Mouse (Mus musculus): ENCODE data around the gene 4930469K13Rik. TPM values are rescaled to one million over a fixed set of nuclear protein-coding genes. Genes with fewer than 3 reads are reported as not detected.

Gene 4930469K13Rik
- total RNA-seq, 2 experiments from 2014 or later: not detected

GRCm38 (mm10) chr11:33980146-33980545 lies 118.2 kb downstream of the 4930469K13Rik start:
- DNase-seq: no peak

GRCm38 (mm10) chr11:33975121-33975520 lies 123.2 kb downstream of the 4930469K13Rik start:
- DNase-seq: no peak

- no peak for DNase-seq
Observed at GRCm38 (mm10) chr11:33974341-33975040, 123.9 kb downstream of the 4930469K13Rik start.

GRCm38 (mm10) chr11:33972114-33972513 lies 126.2 kb downstream of the 4930469K13Rik start:
- DNase-seq: no peak

- DNase-seq: no peak
Observed at GRCm38 (mm10) chr11:33969199-33969598, 129.2 kb downstream of the 4930469K13Rik start.

- DNase-seq: no peak
Observed at GRCm38 (mm10) chr11:33967708-33968107, 130.6 kb downstream of the 4930469K13Rik start.

GRCm38 (mm10) chr11:33965380-33965779 lies 133.0 kb downstream of the 4930469K13Rik start:
- no peak for DNase-seq

- no peak for DNase-seq
Observed at GRCm38 (mm10) chr11:33962688-33963407, 135.5 kb downstream of the 4930469K13Rik start, which contains the start of gene Kcnmb1. Gene Kcnmb1, plus strand, starts transcription at chr11:33963013.

GRCm38 (mm10) chr11:33962178-33962577 lies 136.2 kb downstream of the 4930469K13Rik start:
- DNase-seq: no peak

- DNase-seq: peak; percentile 68
Observed at GRCm38 (mm10) chr11:33958713-33959112, 139.6 kb downstream of the 4930469K13Rik start.

GRCm38 (mm10) chr11:33957595-33957994 lies 140.8 kb downstream of the 4930469K13Rik start:
- DNase-seq: no peak

- no peak for DNase-seq
Observed at GRCm38 (mm10) chr11:33956623-33957022, 141.7 kb downstream of the 4930469K13Rik start.

GRCm38 (mm10) chr11:33955982-33956381 lies 142.4 kb downstream of the 4930469K13Rik start:
- no peak for DNase-seq

- no peak for DNase-seq
Observed at GRCm38 (mm10) chr11:33951684-33952625, 146.4 kb downstream of the 4930469K13Rik start.

GRCm38 (mm10) chr11:33951155-33951554 lies 147.2 kb downstream of the 4930469K13Rik start:
- no peak for DNase-seq

GRCm38 (mm10) chr11:33946501-33946900 lies 151.9 kb downstream of the 4930469K13Rik start:
- no peak for DNase-seq

GRCm38 (mm10) chr11:33944786-33945328 lies 153.5 kb downstream of the 4930469K13Rik start:
- no peak for DNase-seq

GRCm38 (mm10) chr11:33944067-33944785 lies 154.1 kb downstream of the 4930469K13Rik start:
- no peak for DNase-seq

GRCm38 (mm10) chr11:33943565-33943964 lies 154.8 kb downstream of the 4930469K13Rik start:
- DNase-seq: no peak

GRCm38 (mm10) chr11:33939456-33940113 lies 158.8 kb downstream of the 4930469K13Rik start:
- DNase-seq: no peak
